Mouse (Mus musculus): Measurements from ENCODE around the gene Gm609.

The Gm609 gene

GRCm38 (mm10) chr16:45408425-45409063 is 84.2 kb downstream of the Gm609 start, which contains the start of gene Cd200:
Gene Cd200, minus strand, starts transcription at chr16:45409053.
- peak; percentile 69 for DNase-seq (ENCODE audit: low read depth, low spot score)
- Histone ChIP-seq H3K27me3 (ENCODE audit: control insufficient read depth, insufficient read depth, low read length, poor library complexity, severe bottlenecking) (no peaks in the 10 kb centered on the region), H3K36me3 (ENCODE audit: control insufficient read depth, insufficient read depth, low read length, poor library complexity, severe bottlenecking) (no peaks in the 10 kb centered on the region)

GRCm38 (mm10) chr16:45407645-45408400 is 84.9 kb downstream of the Gm609 start:
- H3K36me3 ChIP-seq (ENCODE audit: control insufficient read depth, insufficient read depth, low read length, poor library complexity, severe bottlenecking) = peaks cover 2% of the 10 kb centered on the region; the same call in 1 of the 2 replicates
- no peaks in the 10 kb centered on the region for H3K27me3 ChIP-seq (ENCODE audit: control insufficient read depth, insufficient read depth, low read length, poor library complexity, severe bottlenecking)
- DNase-seq (ENCODE audit: low read depth, low spot score) = no peak

- no peak for DNase-seq (ENCODE audit: low read depth, low spot score)
- Histone ChIP-seq H3K27me3 (ENCODE audit: control insufficient read depth, insufficient read depth, low read length, poor library complexity, severe bottlenecking) (no peaks in the 10 kb centered on the region), H3K36me3 (ENCODE audit: control insufficient read depth, insufficient read depth, low read length, poor library complexity, severe bottlenecking) (peaks cover 3% of the 10 kb centered on the region; the same call in 1 of the 2 replicates)
Measured at GRCm38 (mm10) chr16:45407091-45407490, 85.7 kb downstream of the Gm609 start.

GRCm38 (mm10) chr16:45402951-45403350 is 89.8 kb downstream of the Gm609 start:
- no peak for DNase-seq (ENCODE audit: low read depth, low spot score)

GRCm38 (mm10) chr16:45402036-45402435 is 90.7 kb downstream of the Gm609 start:
- Histone ChIP-seq H3K36me3 (ENCODE audit: control insufficient read depth, insufficient read depth, low read length, poor library complexity, severe bottlenecking) (peaks cover 6% of the 10 kb centered on the region), H3K27me3 (ENCODE audit: control insufficient read depth, insufficient read depth, low read length, poor library complexity, severe bottlenecking) (no peaks in the 10 kb centered on the region)
- no peak for DNase-seq (ENCODE audit: low read depth, low spot score)

More at GRCm38 (mm10) chr16:45402951-45403350, 89.8 kb downstream of the Gm609 start:
- no peaks in the 10 kb centered on the region for H3K27me3 ChIP-seq (ENCODE audit: control insufficient read depth, insufficient read depth, low read length, poor library complexity, severe bottlenecking)
- H3K36me3 ChIP-seq (ENCODE audit: control insufficient read depth, insufficient read depth, low read length, poor library complexity, severe bottlenecking) = peaks cover 6% of the 10 kb centered on the region

- peaks cover 8% of the 10 kb centered on the region for H3K36me3 ChIP-seq (ENCODE audit: control insufficient read depth, insufficient read depth, low read length, poor library complexity, severe bottlenecking)
- H3K27me3 ChIP-seq (ENCODE audit: control insufficient read depth, insufficient read depth, low read length, poor library complexity, severe bottlenecking) = no peaks in the 10 kb centered on the region
- DNase-seq (ENCODE audit: low read depth, low spot score) = no peak
Measured at GRCm38 (mm10) chr16:45399947-45400555, 92.7 kb downstream of the Gm609 start.

GRCm38 (mm10) chr16:45399411-45399810 is 93.4 kb downstream of the Gm609 start:
- peaks cover 10% of the 10 kb centered on the region for H3K36me3 ChIP-seq (ENCODE audit: control insufficient read depth, insufficient read depth, low read length, poor library complexity, severe bottlenecking)
- no peaks in the 10 kb centered on the region for H3K27me3 ChIP-seq (ENCODE audit: control insufficient read depth, insufficient read depth, low read length, poor library complexity, severe bottlenecking)

GRCm38 (mm10) chr16:45397440-45397839 is 95.3 kb downstream of the Gm609 start:
- no peak for DNase-seq (ENCODE audit: low read depth, low spot score)
- Histone ChIP-seq H3K36me3 (ENCODE audit: control insufficient read depth, insufficient read depth, low read length, poor library complexity, severe bottlenecking) (peaks cover 13% of the 10 kb centered on the region), H3K27me3 (ENCODE audit: control insufficient read depth, insufficient read depth, low read length, poor library complexity, severe bottlenecking) (no peaks in the 10 kb centered on the region)

More at GRCm38 (mm10) chr16:45399411-45399810, 93.4 kb downstream of the Gm609 start:
- DNase-seq (ENCODE audit: low read depth, low spot score) = no peak

GRCm38 (mm10) chr16:45392246-45392645 is 100.5 kb downstream of the Gm609 start:
- DNase-seq (ENCODE audit: low read depth, low spot score) = no peak
- Histone ChIP-seq H3K36me3 (ENCODE audit: control insufficient read depth, insufficient read depth, low read length, poor library complexity, severe bottlenecking) (peaks cover 13% of the 10 kb centered on the region), H3K27me3 (ENCODE audit: control insufficient read depth, insufficient read depth, low read length, poor library complexity, severe bottlenecking) (no peaks in the 10 kb centered on the region)

GRCm38 (mm10) chr16:45391680-45392079 is 101.1 kb downstream of the Gm609 start:
- Histone ChIP-seq H3K27me3 (ENCODE audit: control insufficient read depth, insufficient read depth, low read length, poor library complexity, severe bottlenecking) (no peaks in the 10 kb centered on the region), H3K36me3 (ENCODE audit: control insufficient read depth, insufficient read depth, low read length, poor library complexity, severe bottlenecking) (peaks cover 13% of the 10 kb centered on the region)
- no peak for DNase-seq (ENCODE audit: low read depth, low spot score)

- H3K27me3 ChIP-seq (ENCODE audit: control insufficient read depth, insufficient read depth, low read length, poor library complexity, severe bottlenecking) = no peaks in the 10 kb centered on the region
- H3K36me3 ChIP-seq (ENCODE audit: control insufficient read depth, insufficient read depth, low read length, poor library complexity, severe bottlenecking) = peaks cover 13% of the 10 kb centered on the region; the same call in 1 of the 2 replicates
Measured at GRCm38 (mm10) chr16:45390286-45390956, 102.3 kb downstream of the Gm609 start.

GRCm38 (mm10) chr16:45389833-45390232 is 102.9 kb downstream of the Gm609 start:
- no peaks in the 10 kb centered on the region for H3K27me3 ChIP-seq (ENCODE audit: control insufficient read depth, insufficient read depth, low read length, poor library complexity, severe bottlenecking)
- DNase-seq (ENCODE audit: low read depth, low spot score) = peak; percentile 92
- H3K36me3 ChIP-seq (ENCODE audit: control insufficient read depth, insufficient read depth, low read length, poor library complexity, severe bottlenecking) = peaks cover 9% of the 10 kb centered on the region; the same call in 1 of the 2 replicates

More at GRCm38 (mm10) chr16:45390286-45390956, 102.3 kb downstream of the Gm609 start:
- no peak for DNase-seq (ENCODE audit: low read depth, low spot score)

- DNase-seq (ENCODE audit: low read depth, low spot score) = peak; percentile 27
- peaks cover 5% of the 10 kb centered on the region; the same call in 1 of the 2 replicates for H3K36me3 ChIP-seq (ENCODE audit: control insufficient read depth, insufficient read depth, low read length, poor library complexity, severe bottlenecking)
- H3K27me3 ChIP-seq (ENCODE audit: control insufficient read depth, insufficient read depth, low read length, poor library complexity, severe bottlenecking) = no peaks in the 10 kb centered on the region
Measured at GRCm38 (mm10) chr16:45389041-45389440, 103.7 kb downstream of the Gm609 start.

- DNase-seq (ENCODE audit: low read depth, low spot score) = no peak
- H3K27me3 ChIP-seq (ENCODE audit: control insufficient read depth, insufficient read depth, low read length, poor library complexity, severe bottlenecking) = no peaks in the 10 kb centered on the region
- H3K36me3 ChIP-seq (ENCODE audit: control insufficient read depth, insufficient read depth, low read length, poor library complexity, severe bottlenecking) = peaks cover 11% of the 10 kb centered on the region
Measured at GRCm38 (mm10) chr16:45381811-45382210, 111.0 kb downstream of the Gm609 start.
